Mouse (Mus musculus) embryonic fibroblast, embryonic 13.5 days (primary cell): Measurements from ENCODE around the gene Ceacam19.

Source experiments
- CTCF ChIP-seq: IDR thresholded peaks from 2 replicates; pipeline ENCODE4 v1.5.1; 2011; ENCODE audit warnings: mild to moderate bottlenecking, control low read depth, low read length, moderate library complexity, borderline replicate concordance; ENCODE audit not compliant: insufficient read depth
- POLR2A ChIP-seq: IDR thresholded peaks from 2 replicates; pipeline ENCODE4 v1.6.1; 2011; ENCODE audit warnings: low read depth, mild to moderate bottlenecking, control low read depth, low read length, moderate library complexity

DNA sequence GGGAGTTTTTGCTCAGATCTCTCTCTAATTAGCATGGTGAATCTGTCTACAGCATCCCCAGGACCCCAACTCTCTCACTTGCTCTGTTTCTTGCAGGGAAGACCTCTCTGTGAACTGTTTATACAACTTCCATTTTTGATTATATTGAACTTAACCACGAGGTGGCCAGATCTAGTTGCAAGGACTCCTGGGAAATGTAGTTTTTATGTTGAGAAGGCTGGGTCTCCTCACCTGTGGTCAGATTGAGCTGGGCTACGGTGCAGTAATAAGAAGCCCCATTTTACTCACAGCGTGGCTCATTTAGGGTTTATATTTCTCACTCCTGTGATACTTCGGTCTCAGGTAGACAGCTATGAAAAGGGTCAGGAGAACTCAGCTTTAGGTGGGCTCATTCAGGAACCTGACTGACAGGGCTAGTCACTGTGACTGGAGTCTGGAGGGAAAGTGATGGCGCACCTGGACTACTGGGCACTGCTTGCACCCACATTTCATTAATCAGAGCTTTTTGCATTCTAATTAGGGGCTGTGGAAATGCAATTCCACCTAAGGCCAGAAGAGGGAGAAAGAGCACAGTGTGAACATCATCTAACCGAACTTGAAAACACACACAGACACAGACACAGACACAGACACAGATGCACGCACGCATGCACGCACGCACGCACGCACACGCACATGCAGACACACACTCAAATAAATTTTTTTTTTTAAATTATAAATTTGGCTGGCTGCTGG is 11.7 kb downstream of the Ceacam19 start:
- TF ChIP-seq CTCF: peak; percentile 57; the same call in 1 of the 2 replicates
- TF ChIP-seq POLR2A: no peak
